Mouse (Mus musculus) forebrain, embryonic 11.5 days (tissue): ENCODE data around the gene Slc10a4. TPM values are rescaled to one million over a fixed set of nuclear protein-coding genes. Genes with fewer than 3 reads are reported as not detected.
"Not testable (repeated sequence)": the region's sequence is repeated elsewhere in the genome, so short reads cannot be mapped to it uniquely, and the experiment has no call there.

Experiments used
- ATAC-seq: fragments of 200-750 bp; cut with Nextera tagmentation; replicated peaks from 2 replicates; pipeline ENCODE4 v1.8.0; 2017; ENCODE audit warnings: moderate TSS enrichment; ENCODE audit not compliant: low FRiP score
- DNase-seq: peaks from one replicate; pipeline ENCODE4 v3.0.0-alpha.2; 2017; ENCODE audit warnings: low spot score
- H3K27ac ChIP-seq: fragments of 300-500 bp; sonication (generic); 2 replicates; pipeline ENCODE4 v1.5.1; 2014; ENCODE audit warnings: low read depth, low read length
- H3K27me3 ChIP-seq: fragments of 300-500 bp; sonication (generic); 2 replicates; pipeline ENCODE4 v1.6.1; 2014; ENCODE audit warnings: mild to moderate bottlenecking, low read length, mixed read lengths; ENCODE audit not compliant: control insufficient read depth, insufficient read depth
- H3K36me3 ChIP-seq: fragments of 300-500 bp; sonication (generic); 2 replicates; pipeline ENCODE4 v1.6.1; 2014; ENCODE audit warnings: mild to moderate bottlenecking, low read length, moderate library complexity, mixed read lengths; ENCODE audit not compliant: control insufficient read depth, insufficient read depth
- H3K4me1 ChIP-seq: fragments of 300-500 bp; sonication (generic); replicated peaks from 2 replicates; pipeline ENCODE4 v1.6.1; 2014; ENCODE audit warnings: low read length, mixed read lengths; ENCODE audit not compliant: control insufficient read depth, insufficient read depth
- H3K4me2 ChIP-seq: fragments of 300-500 bp; sonication (generic); 2 replicates; pipeline ENCODE4 v1.6.1; 2014; ENCODE audit warnings: low read depth, mild to moderate bottlenecking, low read length, moderate library complexity, mixed read lengths; ENCODE audit not compliant: severe bottlenecking
- H3K4me3 ChIP-seq: fragments of 300-500 bp; sonication (generic); 2 replicates; pipeline ENCODE4 v1.5.1; 2014; ENCODE audit warnings: low read depth, low read length
- H3K9ac ChIP-seq: fragments of 300-500 bp; sonication (generic); 2 replicates; pipeline ENCODE4 v1.6.1; 2014; ENCODE audit warnings: low read length
- H3K9me3 ChIP-seq: fragments of 300-500 bp; sonication (generic); 2 replicates; pipeline ENCODE4 v1.6.1; 2016; ENCODE audit warnings: low read length, mixed read lengths; ENCODE audit not compliant: control insufficient read depth
- WGBS: fragments of 180-500 bp; shearing (Covaris S2); extraction: QIAGEN DNeasy Blood & Tissue Kit; methylation state at CpG from one replicate; pipeline ENCODE4 v1.1.7; 2014; 5-methylcytosine and 5-hydroxymethylcytosine counted together
- polyA plus RNA-seq: library from polyadenylated mRNA; unstranded; fragments of >200 nt; fragmentation: Nextera tagmentation; extraction: Ambion mirVana; gene quantifications from 2 replicates; pipeline ENCODE4 v1.2.1, GENCODE M21; 2014

The Slc10a4 gene
- polyA plus RNA-seq, 1 experiment from 2014 or later = 13.2 TPM

GRCm38 (mm10) chr5:72984091-72984490 is 22.6 kb upstream of the Slc10a4 start:
- Histone ChIP-seq H3K4me3 (no peak overlapping the region), H3K27ac (no peak overlapping the region), H3K4me1 (no peaks in the 10 kb centered on the region), H3K9me3 (no peaks in the 10 kb centered on the region), H3K27me3 (no peaks in the 10 kb centered on the region), H3K4me2 (no peak overlapping the region), H3K36me3 (no peaks in the 10 kb centered on the region), H3K9ac (no peak overlapping the region)
- ATAC-seq (no peak), DNase-seq (no peak)
- 14% methylated on average over 2 of the region's 2 CpGs for WGBS

- Histone ChIP-seq H3K36me3 (no peaks in the 10 kb centered on the region), H3K4me2 (no peak overlapping the region), H3K4me3 (no peak overlapping the region), H3K9ac (no peak overlapping the region), H3K27me3 (no peaks in the 10 kb centered on the region), H3K27ac (no peak overlapping the region), H3K9me3 (no peaks in the 10 kb centered on the region), H3K4me1 (no peaks in the 10 kb centered on the region)
- ATAC-seq (no peak), DNase-seq (no peak)
- WGBS = 92% methylated on average over 7 of the region's 7 CpGs
Observed at GRCm38 (mm10) chr5:72987786-72988185, 18.9 kb upstream of the Slc10a4 start.

GRCm38 (mm10) chr5:72989756-72990155 is 16.9 kb upstream of the Slc10a4 start:
- no peak overlapping the region for H3K4me2 ChIP-seq
- no peak overlapping the region for H3K27ac ChIP-seq
- H3K27me3 ChIP-seq = no peaks in the 10 kb centered on the region
- H3K4me3 ChIP-seq = no peak overlapping the region
- no peak overlapping the region for H3K9ac ChIP-seq
- 75% methylated on average over 8 of the region's 8 CpGs for whole genome bisulfite sequencing
- H3K36me3 ChIP-seq = no peaks in the 10 kb centered on the region
- H3K4me1 ChIP-seq = peaks cover 5% of the 10 kb centered on the region; the same call in 1 of the 2 replicates
- no peak for ATAC-seq
- no peaks in the 10 kb centered on the region for H3K9me3 ChIP-seq
- no peak for DNase-seq

GRCm38 (mm10) chr5:72992474-72992873 is 14.2 kb upstream of the Slc10a4 start:
- Histone ChIP-seq H3K4me1 (peaks cover 5% of the 10 kb centered on the region; the same call in 1 of the 2 replicates), H3K4me2 (no peak overlapping the region), H3K27me3 (no peaks in the 10 kb centered on the region), H3K4me3 (no peak overlapping the region), H3K9ac (no peak overlapping the region), H3K9me3 (no peaks in the 10 kb centered on the region), H3K27ac (no peak overlapping the region), H3K36me3 (no peaks in the 10 kb centered on the region)
- DNase-seq (no peak), ATAC-seq (no peak)
- 92% methylated on average over 1 of the region's 1 CpGs for WGBS

- ATAC-seq (no peak; the same call in 1 of the 2 replicates), DNase-seq (no peak)
- H3K9me3 ChIP-seq = no peaks in the 10 kb centered on the region
- peak overlapping the region; percentile 3; the same call in 1 of the 2 replicates for H3K9ac ChIP-seq
- H3K4me2 ChIP-seq = no peak overlapping the region
- no peak overlapping the region for H3K27ac ChIP-seq
- 33% methylated on average over 8 of the region's 8 CpGs for WGBS
- H3K27me3 ChIP-seq = no peaks in the 10 kb centered on the region
- no peaks in the 10 kb centered on the region for H3K36me3 ChIP-seq
- peaks cover 5% of the 10 kb centered on the region; the same call in 1 of the 2 replicates for H3K4me1 ChIP-seq
- no peak overlapping the region for H3K4me3 ChIP-seq
Observed at GRCm38 (mm10) chr5:72994424-72994823, 12.3 kb upstream of the Slc10a4 start.

GRCm38 (mm10) chr5:72994928-72995327 is 11.8 kb upstream of the Slc10a4 start:
- Histone ChIP-seq H3K4me1 (peaks cover 5% of the 10 kb centered on the region; the same call in 1 of the 2 replicates), H3K27me3 (no peaks in the 10 kb centered on the region), H3K27ac (no peak overlapping the region), H3K4me2 (no peak overlapping the region), H3K9me3 (no peaks in the 10 kb centered on the region), H3K9ac (no peak overlapping the region), H3K36me3 (no peaks in the 10 kb centered on the region), H3K4me3 (no peak overlapping the region)
- DNase-seq = no peak
- WGBS = 83% methylated on average over 2 of the region's 2 CpGs
- no peak for ATAC-seq

GRCm38 (mm10) chr5:72995379-72995778 is 11.3 kb upstream of the Slc10a4 start:
- Histone ChIP-seq H3K27me3 (no peaks in the 10 kb centered on the region), H3K4me3 (no peak overlapping the region), H3K36me3 (no peaks in the 10 kb centered on the region), H3K4me1 (peaks cover 5% of the 10 kb centered on the region; the same call in 1 of the 2 replicates), H3K27ac (no peak overlapping the region), H3K9ac (no peak overlapping the region), H3K4me2 (no peak overlapping the region), H3K9me3 (no peaks in the 10 kb centered on the region)
- ATAC-seq (0 out of 2 replicates have a peak, but pooled peaks have one; percentile 36), DNase-seq (no peak)
- WGBS = 27% methylated on average over 10 of the region's 10 CpGs

GRCm38 (mm10) chr5:72998546-72998945 is 8.1 kb upstream of the Slc10a4 start:
- ATAC-seq, H3K4me3 ChIP-seq, H3K4me2 ChIP-seq, H3K27ac ChIP-seq, H3K9me3 ChIP-seq, H3K4me1 ChIP-seq, H3K9ac ChIP-seq, H3K36me3 ChIP-seq, DNase-seq, H3K27me3 ChIP-seq: not testable (repeated sequence)
- 79% methylated on average over 1 of the region's 1 CpGs for WGBS

DNA sequence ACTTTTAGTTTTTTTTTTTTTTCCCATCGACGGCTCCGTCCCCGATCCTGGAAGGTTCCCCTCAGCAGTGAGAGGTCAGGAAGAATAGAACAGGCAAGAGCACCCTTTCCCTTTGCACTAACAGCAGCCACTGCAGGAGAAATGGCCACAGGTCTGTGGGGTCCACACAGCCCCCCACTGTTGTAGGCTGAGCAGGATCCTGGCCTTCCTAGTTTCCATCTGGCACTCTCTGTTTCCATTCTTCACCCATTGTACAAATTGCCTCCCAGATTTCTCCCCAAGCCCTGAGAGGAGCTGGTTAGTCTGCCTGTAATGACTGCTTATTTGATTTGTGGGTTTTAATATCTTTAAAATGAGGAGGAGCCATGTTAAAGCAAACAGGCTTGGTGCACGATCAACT is 2.6 kb upstream of the Slc10a4 start:
- Histone ChIP-seq H3K9ac (no peak overlapping the region), H3K4me2 (no peak overlapping the region), H3K4me1 (no peaks in the 10 kb centered on the region), H3K4me3 (no peak overlapping the region), H3K36me3 (no peaks in the 10 kb centered on the region), H3K9me3 (no peaks in the 10 kb centered on the region), H3K27ac (no peak overlapping the region), H3K27me3 (peaks cover 9% of the 10 kb centered on the region; the same call in 1 of the 2 replicates)
- no peak for ATAC-seq
- 89% methylated on average over 5 of the region's 5 CpGs for WGBS
- DNase-seq = no peak
